Mouse (Mus musculus): ENCODE data around the gene 4930404H24Rik. TPM values are rescaled to one million over a fixed set of nuclear protein-coding genes. Genes with fewer than 3 reads are reported as not detected.

4930404H24Rik gene
- polyA plus RNA-seq, 2 experiments: not detected

DNA sequence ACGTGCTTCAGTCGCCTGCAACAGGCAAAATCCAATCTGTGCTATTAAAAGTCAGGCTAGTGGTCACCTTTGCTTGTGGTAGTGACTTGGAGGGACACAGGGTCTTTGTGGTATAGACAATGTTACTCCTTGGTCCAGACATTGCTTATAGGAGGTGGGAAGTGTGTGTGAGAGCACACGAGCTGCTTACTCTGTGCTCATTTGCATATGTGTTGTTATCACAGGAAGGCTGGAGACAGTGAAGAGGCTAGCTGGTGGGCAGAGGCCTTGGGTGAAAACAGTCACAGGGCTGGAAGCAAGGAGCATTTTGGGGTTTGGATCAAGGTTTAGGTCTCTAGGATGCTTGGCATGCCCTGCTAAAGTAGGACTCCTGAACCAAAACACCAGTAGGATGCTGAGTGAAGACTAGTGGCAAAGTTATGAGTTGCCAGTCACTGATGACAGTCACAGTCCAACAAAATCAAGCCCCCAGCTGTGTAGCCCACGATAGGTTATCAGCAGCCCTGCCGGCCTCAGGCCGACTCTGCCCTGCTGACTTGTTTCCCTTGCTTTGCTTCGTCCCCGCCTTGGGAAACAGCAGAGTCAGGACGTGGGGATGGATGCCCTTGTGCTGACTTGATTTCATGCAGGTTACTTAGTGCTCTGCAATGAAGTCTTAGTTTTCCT is 37.6 kb upstream of the 4930404H24Rik start:
- Histone ChIP-seq H3K4me3 (ENCODE audit: insufficient read depth in 1 of 2, low read depth in 2 of 2, low read length in 2 of 2) (no peak overlapping the region), H3K4me2 (ENCODE audit: low read depth) (peak overlapping the region; percentile 59), H3K9ac (replicated peaks) (peak overlapping the region; percentile 49), H3K9me3 (ENCODE audit: control insufficient read depth, low read length) (no peaks in the 10 kb centered on the region), H3K27ac (peak overlapping the region; percentile 79), H3K36me3 (replicated peaks; ENCODE audit: control insufficient read depth, insufficient read depth, low read depth) (no peaks in the 10 kb centered on the region), H3K4me1 (replicated peaks; ENCODE audit: control insufficient read depth in 2 of 2, insufficient read depth in 2 of 2, low read length in 1 of 2) (peaks cover 36 to 50% of the 10 kb centered on the region in 2 experiments), H3K27me3 (ENCODE audit: control insufficient read depth, insufficient read depth, low read length) (no peaks in the 10 kb centered on the region)
- WGBS (ENCODE audit: insufficient replicate concordance): 29% methylated on average over 9 of the region's 9 CpGs
- DNase-seq (ENCODE audit: low read depth in 3 of 3, low spot score in 3 of 3) (peak; percentile 67 to 74 (median 71)), ATAC-seq (ENCODE audit: insufficient read depth) (peak; percentile 81)
- TF ChIP-seq CTCF (IDR thresholded peaks at IDR 0.05; ENCODE audit: low read depth): peak; percentile 43; the same call in 1 of the 2 replicates
- TF ChIP-seq EP300 (IDR thresholded peaks at IDR 0.05; ENCODE audit: low read depth): peak; percentile 90

DNA sequence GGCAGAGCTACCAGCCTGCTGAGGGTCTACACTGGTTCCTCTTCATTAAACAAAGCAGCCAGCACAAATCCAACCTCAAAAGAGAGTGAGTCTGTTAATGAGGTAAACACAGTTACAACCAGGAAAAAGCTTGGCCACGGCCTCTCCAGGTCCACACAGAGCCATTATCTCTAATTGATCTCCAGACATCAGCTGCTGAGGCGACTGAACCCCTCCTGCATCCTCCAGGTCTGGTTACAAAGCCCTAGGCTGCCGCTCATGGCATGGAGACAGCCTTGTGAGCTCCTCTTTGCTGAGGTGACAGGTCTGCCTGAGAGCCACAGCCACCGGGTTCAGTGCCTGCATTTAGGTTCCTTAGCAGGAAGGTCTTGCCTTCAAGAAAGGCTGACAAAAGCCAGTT is 35.1 kb upstream of the 4930404H24Rik start:
- Histone ChIP-seq H3K36me3 (replicated peaks; ENCODE audit: control insufficient read depth, insufficient read depth, low read depth) (no peaks in the 10 kb centered on the region), H3K27me3 (ENCODE audit: control insufficient read depth, insufficient read depth, low read length) (no peaks in the 10 kb centered on the region), H3K27ac (no peak overlapping the region), H3K9ac (replicated peaks) (no peak overlapping the region), H3K4me2 (ENCODE audit: low read depth) (no peak overlapping the region), H3K9me3 (ENCODE audit: control insufficient read depth, low read length) (no peaks in the 10 kb centered on the region), H3K4me1 (replicated peaks; ENCODE audit: control insufficient read depth in 2 of 2, insufficient read depth in 2 of 2, low read length in 1 of 2) (peaks cover 36 to 50% of the 10 kb centered on the region in 2 experiments), H3K4me3 (ENCODE audit: insufficient read depth in 1 of 2, low read depth in 2 of 2, low read length in 2 of 2) (no peak overlapping the region)
- ATAC-seq (ENCODE audit: insufficient read depth) (no peak), DNase-seq (ENCODE audit: low read depth in 3 of 3, low spot score in 3 of 3) (no peak)
- TF ChIP-seq EP300 (IDR thresholded peaks at IDR 0.05; ENCODE audit: low read depth): no peak
- TF ChIP-seq CTCF (IDR thresholded peaks at IDR 0.05; ENCODE audit: low read depth): no peak
- 36% methylated on average over 4 of the region's 4 CpGs for WGBS (ENCODE audit: insufficient replicate concordance)

DNA sequence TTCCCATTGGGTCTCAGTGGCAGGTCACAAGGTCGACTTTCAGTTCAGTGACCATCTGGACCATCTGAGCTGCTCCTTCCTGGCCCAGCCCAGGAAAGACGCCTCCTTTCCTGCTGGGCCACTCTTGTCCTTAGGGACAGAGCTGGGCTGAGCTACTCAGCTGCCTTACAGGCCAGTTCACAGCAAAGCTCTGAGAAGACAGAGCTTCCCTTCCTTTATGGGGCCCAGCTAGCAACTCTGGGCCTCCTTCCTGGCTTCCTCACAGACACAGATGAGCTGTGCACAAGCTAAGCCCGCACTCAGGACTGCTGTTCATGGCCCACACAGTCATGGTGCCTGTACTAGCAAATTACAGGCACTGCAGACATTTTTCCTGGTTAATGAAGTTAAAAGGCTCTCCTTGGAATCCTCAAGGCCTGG is 34.6 kb upstream of the 4930404H24Rik start:
- Histone ChIP-seq H3K27me3 (ENCODE audit: control insufficient read depth, insufficient read depth, low read length) (no peaks in the 10 kb centered on the region), H3K27ac (peak overlapping the region; percentile 36), H3K9ac (replicated peaks) (no peak overlapping the region), H3K36me3 (replicated peaks; ENCODE audit: control insufficient read depth, insufficient read depth, low read depth) (no peaks in the 10 kb centered on the region), H3K4me1 (replicated peaks; ENCODE audit: control insufficient read depth in 2 of 2, insufficient read depth in 2 of 2, low read length in 1 of 2) (peaks cover 34 to 45% of the 10 kb centered on the region in 2 experiments), H3K9me3 (ENCODE audit: control insufficient read depth, low read length) (no peaks in the 10 kb centered on the region), H3K4me2 (ENCODE audit: low read depth) (no peak overlapping the region), H3K4me3 (ENCODE audit: insufficient read depth in 1 of 2, low read depth in 2 of 2, low read length in 2 of 2) (no peak overlapping the region)
- no peak for ATAC-seq (ENCODE audit: insufficient read depth)
- TF ChIP-seq EP300 (IDR thresholded peaks at IDR 0.05; ENCODE audit: low read depth) (no peak), CTCF (IDR thresholded peaks at IDR 0.05; ENCODE audit: low read depth) (no peak)
- 51% methylated on average over 3 of the region's 3 CpGs for WGBS (ENCODE audit: insufficient replicate concordance)
- DNase-seq (ENCODE audit: low read depth in 3 of 3, low spot score in 3 of 3): no peak

DNA sequence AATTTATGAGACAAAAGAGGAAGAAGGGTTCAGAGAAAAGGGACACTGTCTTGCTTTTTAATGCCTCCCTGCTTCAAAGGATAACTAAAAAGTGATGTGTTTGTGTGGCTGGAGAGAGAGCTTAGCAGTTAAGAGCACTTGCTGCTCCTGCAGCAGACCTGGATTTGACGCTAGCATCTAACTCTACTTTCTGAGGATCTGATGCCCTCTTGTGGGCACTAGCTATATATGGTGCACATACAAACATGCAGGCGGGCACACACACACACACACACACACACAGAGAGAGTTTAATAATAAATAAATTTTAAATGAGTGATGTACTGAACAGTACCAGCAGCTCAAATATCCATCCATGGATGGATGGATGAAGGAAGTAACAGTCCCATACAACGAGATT is 29.3 kb upstream of the 4930404H24Rik start:
- no peak overlapping the region for H3K27ac ChIP-seq
- WGBS (ENCODE audit: insufficient replicate concordance): 80% methylated on average over 3 of the region's 3 CpGs
- H3K9ac ChIP-seq (replicated peaks): no peak overlapping the region
- no peaks in the 10 kb centered on the region for H3K9me3 ChIP-seq (ENCODE audit: control insufficient read depth, low read length)
- no peaks in the 10 kb centered on the region for H3K27me3 ChIP-seq (ENCODE audit: control insufficient read depth, insufficient read depth, low read length)
- DNase-seq (ENCODE audit: low read depth in 3 of 3, low spot score in 3 of 3) (no peak), ATAC-seq (ENCODE audit: insufficient read depth) (no peak)
- H3K4me3 ChIP-seq (ENCODE audit: insufficient read depth in 1 of 2, low read depth in 2 of 2, low read length in 2 of 2): no peak overlapping the region
- TF ChIP-seq EP300 (IDR thresholded peaks at IDR 0.05; ENCODE audit: low read depth): no peak
- peak; percentile 59 for TF ChIP-seq CTCF (IDR thresholded peaks at IDR 0.05; ENCODE audit: low read depth)
- H3K4me2 ChIP-seq (ENCODE audit: low read depth): no peak overlapping the region
- H3K36me3 ChIP-seq (replicated peaks; ENCODE audit: control insufficient read depth, insufficient read depth, low read depth): peaks cover 4% of the 10 kb centered on the region; the same call in 1 of the 2 replicates
- no peaks in the 10 kb centered on the region; a peak in 1 of 4 replicates for H3K4me1 ChIP-seq (replicated peaks; ENCODE audit: control insufficient read depth in 2 of 2, insufficient read depth in 2 of 2, low read length in 1 of 2)

DNA sequence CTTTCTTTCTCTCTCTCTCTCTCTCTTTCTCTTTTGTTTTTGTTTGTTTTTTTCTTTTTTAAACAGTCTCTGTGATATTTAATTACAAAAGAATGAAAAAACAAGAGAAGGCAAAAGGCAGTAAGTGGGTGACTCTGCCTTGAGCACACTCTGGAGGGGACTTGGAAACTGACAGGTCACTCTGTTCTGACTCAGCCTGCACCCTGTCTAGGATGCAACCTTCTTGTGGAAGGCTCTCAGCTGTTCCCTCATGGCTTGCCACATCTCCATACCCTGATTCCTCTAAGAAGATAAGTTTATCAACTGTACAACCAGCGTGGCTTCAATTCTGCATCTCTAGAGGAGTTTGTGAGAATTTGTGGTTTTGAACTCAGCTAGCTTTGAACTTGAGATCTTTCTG is 25.2 kb upstream of the 4930404H24Rik start:
- 27% methylated on average over 1 of the region's 1 CpGs for WGBS (ENCODE audit: insufficient replicate concordance)
- Histone ChIP-seq H3K4me2 (ENCODE audit: low read depth) (no peak overlapping the region), H3K27ac (no peak overlapping the region), H3K36me3 (replicated peaks; ENCODE audit: control insufficient read depth, insufficient read depth, low read depth) (peaks cover 4% of the 10 kb centered on the region; the same call in 1 of the 2 replicates), H3K9me3 (ENCODE audit: control insufficient read depth, low read length) (no peaks in the 10 kb centered on the region), H3K4me1 (replicated peaks; ENCODE audit: control insufficient read depth in 2 of 2, insufficient read depth in 2 of 2, low read length in 1 of 2) (no peaks in the 10 kb centered on the region), H3K9ac (replicated peaks) (no peak overlapping the region), H3K27me3 (ENCODE audit: control insufficient read depth, insufficient read depth, low read length) (no peaks in the 10 kb centered on the region), H3K4me3 (ENCODE audit: insufficient read depth in 1 of 2, low read depth in 2 of 2, low read length in 2 of 2) (no peak overlapping the region)
- TF ChIP-seq CTCF (IDR thresholded peaks at IDR 0.05; ENCODE audit: low read depth) (no peak), EP300 (IDR thresholded peaks at IDR 0.05; ENCODE audit: low read depth) (no peak)
- DNase-seq (ENCODE audit: low read depth in 3 of 3, low spot score in 3 of 3) (no peak), ATAC-seq (ENCODE audit: insufficient read depth) (no peak)

Measured in liver, embryonic 14.5 days (tissue).